Mouse (Mus musculus): ENCODE measurements around the gene Dcdc2b. TPM values are rescaled to one million over a fixed set of nuclear protein-coding genes. Genes with fewer than 3 reads are reported as not detected.

Dcdc2b gene
- polyA plus RNA-seq, 1 experiment from 2014 or later = 2.0 TPM

- Histone ChIP-seq H3K4me3 (ENCODE audit: low read length) (peak overlapping the region; percentile 3; the same call in 1 of the 2 replicates), H3K27me3 (ENCODE audit: control insufficient read depth, insufficient read depth, low read length) (no peaks in the 10 kb centered on the region), H3K4me1 (ENCODE audit: control insufficient read depth, insufficient read depth, low read length) (peaks cover 10% of the 10 kb centered on the region), H3K27ac (ENCODE audit: low read depth, low read length) (no peak overlapping the region; the same call in 1 of the 2 replicates), H3K4me2 (replicated peaks; ENCODE audit: low read depth, low read length) (peak overlapping the region; percentile 30), H3K9me3 (ENCODE audit: control insufficient read depth, low read length) (no peaks in the 10 kb centered on the region), H3K36me3 (ENCODE audit: control insufficient read depth, insufficient read depth, low read length) (no peaks in the 10 kb centered on the region), H3K9ac (ENCODE audit: low read depth, low read length) (peak overlapping the region; percentile 9; the same call in 1 of the 2 replicates)
- 37% methylated on average over 21 of the region's 21 CpGs for WGBS
- no peak for ATAC-seq (ENCODE audit: low FRiP score, low TSS enrichment)
Measured at GRCm38 (mm10) chr4:129576863-129577491, 37.1 kb downstream of the Dcdc2b start.

GRCm38 (mm10) chr4:129575171-129575844 lies 38.7 kb downstream of the Dcdc2b start:
- H3K9me3 ChIP-seq (ENCODE audit: control insufficient read depth, low read length) = no peaks in the 10 kb centered on the region
- H3K36me3 ChIP-seq (ENCODE audit: control insufficient read depth, insufficient read depth, low read length) = no peaks in the 10 kb centered on the region
- H3K9ac ChIP-seq (ENCODE audit: low read depth, low read length) = no peak overlapping the region
- H3K4me1 ChIP-seq (ENCODE audit: control insufficient read depth, insufficient read depth, low read length) = peaks cover 7% of the 10 kb centered on the region
- H3K4me3 ChIP-seq (ENCODE audit: low read length) = no peak overlapping the region
- H3K4me2 ChIP-seq (replicated peaks; ENCODE audit: low read depth, low read length) = 0 out of 2 replicates have a peak overlapping the region, but pooled peaks have one; percentile 12
- no peaks in the 10 kb centered on the region for H3K27me3 ChIP-seq (ENCODE audit: control insufficient read depth, insufficient read depth, low read length)
- peak overlapping the region; percentile 55; the same call in 1 of the 2 replicates for H3K27ac ChIP-seq (ENCODE audit: low read depth, low read length)
- 17% methylated on average over 7 of the region's 8 CpGs for WGBS
- ATAC-seq (ENCODE audit: low FRiP score, low TSS enrichment) = 0 out of 2 replicates have a peak, but pooled peaks have one; percentile 26

- no peak for ATAC-seq (ENCODE audit: low FRiP score, low TSS enrichment)
- no peaks in the 10 kb centered on the region for H3K9me3 ChIP-seq (ENCODE audit: control insufficient read depth, low read length)
- H3K27me3 ChIP-seq (ENCODE audit: control insufficient read depth, insufficient read depth, low read length) = no peaks in the 10 kb centered on the region
- H3K36me3 ChIP-seq (ENCODE audit: control insufficient read depth, insufficient read depth, low read length) = no peaks in the 10 kb centered on the region
- peaks cover 7% of the 10 kb centered on the region for H3K4me1 ChIP-seq (ENCODE audit: control insufficient read depth, insufficient read depth, low read length)
- H3K4me3 ChIP-seq (ENCODE audit: low read length) = no peak within 1 kb of the TSS
- H3K9ac ChIP-seq (ENCODE audit: low read depth, low read length) = no peak within 1 kb of the TSS
- H3K4me2 ChIP-seq (replicated peaks; ENCODE audit: low read depth, low read length) = no peak within 1 kb of the TSS
- peak within 1 kb of the TSS; percentile 14; the same call in 1 of the 2 replicates for H3K27ac ChIP-seq (ENCODE audit: low read depth, low read length)
- 91% methylated on average over 8 of the region's 8 CpGs for WGBS
Measured at GRCm38 (mm10) chr4:129573430-129573829, 40.6 kb downstream of the Dcdc2b start, which contains the start of gene Lck. Lck (minus strand) TSS chr4:129573641.

GRCm38 (mm10) chr4:129573093-129573370 lies 41.0 kb downstream of the Dcdc2b start:
- Histone ChIP-seq H3K4me3 (ENCODE audit: low read length) (no peak overlapping the region), H3K36me3 (ENCODE audit: control insufficient read depth, insufficient read depth, low read length) (no peaks in the 10 kb centered on the region), H3K27me3 (ENCODE audit: control insufficient read depth, insufficient read depth, low read length) (no peaks in the 10 kb centered on the region), H3K4me1 (ENCODE audit: control insufficient read depth, insufficient read depth, low read length) (peaks cover 7% of the 10 kb centered on the region), H3K4me2 (replicated peaks; ENCODE audit: low read depth, low read length) (no peak overlapping the region), H3K27ac (ENCODE audit: low read depth, low read length) (no peak overlapping the region), H3K9me3 (ENCODE audit: control insufficient read depth, low read length) (no peaks in the 10 kb centered on the region), H3K9ac (ENCODE audit: low read depth, low read length) (no peak overlapping the region)
- ATAC-seq (ENCODE audit: low FRiP score, low TSS enrichment) = no peak
- 83% methylated on average over 4 of the region's 4 CpGs for WGBS

GRCm38 (mm10) chr4:129572236-129573092 lies 41.6 kb downstream of the Dcdc2b start:
- Histone ChIP-seq H3K4me2 (replicated peaks; ENCODE audit: low read depth, low read length) (no peak overlapping the region), H3K27ac (ENCODE audit: low read depth, low read length) (peak overlapping the region; percentile 14; the same call in 1 of the 2 replicates), H3K9me3 (ENCODE audit: control insufficient read depth, low read length) (no peaks in the 10 kb centered on the region), H3K4me3 (ENCODE audit: low read length) (no peak overlapping the region), H3K4me1 (ENCODE audit: control insufficient read depth, insufficient read depth, low read length) (peaks cover 7% of the 10 kb centered on the region), H3K27me3 (ENCODE audit: control insufficient read depth, insufficient read depth, low read length) (no peaks in the 10 kb centered on the region), H3K9ac (ENCODE audit: low read depth, low read length) (no peak overlapping the region), H3K36me3 (ENCODE audit: control insufficient read depth, insufficient read depth, low read length) (no peaks in the 10 kb centered on the region)
- WGBS = 82% methylated on average over 13 of the region's 13 CpGs
- no peak for ATAC-seq (ENCODE audit: low FRiP score, low TSS enrichment)

- Histone ChIP-seq H3K9me3 (ENCODE audit: control insufficient read depth, low read length) (no peaks in the 10 kb centered on the region), H3K27ac (ENCODE audit: low read depth, low read length) (no peak overlapping the region), H3K36me3 (ENCODE audit: control insufficient read depth, insufficient read depth, low read length) (no peaks in the 10 kb centered on the region), H3K4me1 (ENCODE audit: control insufficient read depth, insufficient read depth, low read length) (peaks cover 7% of the 10 kb centered on the region), H3K4me3 (ENCODE audit: low read length) (no peak overlapping the region), H3K27me3 (ENCODE audit: control insufficient read depth, insufficient read depth, low read length) (no peaks in the 10 kb centered on the region), H3K4me2 (replicated peaks; ENCODE audit: low read depth, low read length) (no peak overlapping the region), H3K9ac (ENCODE audit: low read depth, low read length) (no peak overlapping the region)
- no peak for ATAC-seq (ENCODE audit: low FRiP score, low TSS enrichment)
- 80% methylated on average over 8 of the region's 8 CpGs for WGBS
Measured at GRCm38 (mm10) chr4:129571551-129572084, 42.4 kb downstream of the Dcdc2b start.

- Histone ChIP-seq H3K36me3 (ENCODE audit: control insufficient read depth, insufficient read depth, low read length) (no peaks in the 10 kb centered on the region), H3K27ac (ENCODE audit: low read depth, low read length) (no peak overlapping the region), H3K27me3 (ENCODE audit: control insufficient read depth, insufficient read depth, low read length) (no peaks in the 10 kb centered on the region), H3K4me2 (replicated peaks; ENCODE audit: low read depth, low read length) (no peak overlapping the region), H3K4me3 (ENCODE audit: low read length) (no peak overlapping the region), H3K9ac (ENCODE audit: low read depth, low read length) (no peak overlapping the region), H3K4me1 (ENCODE audit: control insufficient read depth, insufficient read depth, low read length) (peaks cover 1% of the 10 kb centered on the region), H3K9me3 (ENCODE audit: control insufficient read depth, low read length) (no peaks in the 10 kb centered on the region)
- 88% methylated on average over 6 of the region's 6 CpGs for WGBS
- ATAC-seq (ENCODE audit: low FRiP score, low TSS enrichment) = no peak
Measured at GRCm38 (mm10) chr4:129570028-129570427, 44.0 kb downstream of the Dcdc2b start.

GRCm38 (mm10) chr4:129568366-129568765 lies 45.7 kb downstream of the Dcdc2b start:
- 92% methylated on average over 7 of the region's 7 CpGs for WGBS
- Histone ChIP-seq H3K4me3 (ENCODE audit: low read length) (no peak overlapping the region), H3K36me3 (ENCODE audit: control insufficient read depth, insufficient read depth, low read length) (no peaks in the 10 kb centered on the region), H3K4me1 (ENCODE audit: control insufficient read depth, insufficient read depth, low read length) (peaks cover 4% of the 10 kb centered on the region; the same call in 1 of the 2 replicates), H3K27ac (ENCODE audit: low read depth, low read length) (no peak overlapping the region), H3K9me3 (ENCODE audit: control insufficient read depth, low read length) (no peaks in the 10 kb centered on the region), H3K27me3 (ENCODE audit: control insufficient read depth, insufficient read depth, low read length) (no peaks in the 10 kb centered on the region), H3K4me2 (replicated peaks; ENCODE audit: low read depth, low read length) (no peak overlapping the region), H3K9ac (ENCODE audit: low read depth, low read length) (no peak overlapping the region)
- ATAC-seq (ENCODE audit: low FRiP score, low TSS enrichment) = no peak
